Mouse (Mus musculus): ENCODE results near the gene Patj. TPM values are rescaled to one million over a fixed set of nuclear protein-coding genes. Genes with fewer than 3 reads are reported as not detected.

The Patj gene
- polyA plus RNA-seq, 1 experiment from 2014 or later: 6.8 TPM

DNA sequence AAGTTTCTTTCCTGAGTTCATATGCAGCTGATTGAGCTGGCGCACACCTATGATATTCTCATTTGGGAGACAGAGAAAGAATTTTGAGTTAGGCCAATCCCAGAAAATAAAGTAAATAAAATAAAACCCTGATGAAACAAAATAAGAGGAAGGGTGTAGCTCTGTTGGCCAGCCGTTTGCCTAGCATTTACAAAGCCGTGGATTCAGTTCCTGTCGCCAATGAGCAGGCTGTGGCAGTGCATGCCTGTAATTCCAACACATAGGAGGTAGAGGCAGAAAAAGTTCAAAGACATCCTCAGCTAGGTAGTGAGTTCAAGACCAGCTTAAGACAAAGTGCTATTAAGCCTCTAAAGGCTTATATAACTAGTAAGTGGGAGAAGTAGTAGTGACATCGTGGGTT is 55.2 kb downstream of the Patj start:
- whole genome bisulfite sequencing: 88% methylated on average over 5 of the region's 5 CpGs
- H3K4me1 ChIP-seq: no peaks in the 10 kb centered on the region
- no peak for ATAC-seq (ENCODE audit: low FRiP score, low read depth)

GRCm38 (mm10) chr4:98451259-98451658 is 55.7 kb downstream of the Patj start:
- 64% methylated on average over 3 of the region's 3 CpGs for WGBS
- no peak for ATAC-seq (ENCODE audit: low FRiP score, low read depth)
- Histone ChIP-seq H3K27ac (no peak overlapping the region), H3K4me3 (no peak overlapping the region), H3K9ac (no peak overlapping the region), H3K4me1 (no peaks in the 10 kb centered on the region), H3K27me3 (replicated peaks) (no peaks in the 10 kb centered on the region), H3K9me3 (no peaks in the 10 kb centered on the region), H3K36me3 (no peaks in the 10 kb centered on the region), H3K4me2 (replicated peaks) (no peak overlapping the region)

More for the DNA sequence above, 55.2 kb downstream of the Patj start:
- no peaks in the 10 kb centered on the region for H3K9me3 ChIP-seq
- no peak overlapping the region for H3K4me2 ChIP-seq (replicated peaks)
- no peak overlapping the region for H3K27ac ChIP-seq
- H3K4me3 ChIP-seq: no peak overlapping the region
- no peaks in the 10 kb centered on the region for H3K36me3 ChIP-seq
- no peak overlapping the region for H3K9ac ChIP-seq
- H3K27me3 ChIP-seq (replicated peaks): no peaks in the 10 kb centered on the region

DNA sequence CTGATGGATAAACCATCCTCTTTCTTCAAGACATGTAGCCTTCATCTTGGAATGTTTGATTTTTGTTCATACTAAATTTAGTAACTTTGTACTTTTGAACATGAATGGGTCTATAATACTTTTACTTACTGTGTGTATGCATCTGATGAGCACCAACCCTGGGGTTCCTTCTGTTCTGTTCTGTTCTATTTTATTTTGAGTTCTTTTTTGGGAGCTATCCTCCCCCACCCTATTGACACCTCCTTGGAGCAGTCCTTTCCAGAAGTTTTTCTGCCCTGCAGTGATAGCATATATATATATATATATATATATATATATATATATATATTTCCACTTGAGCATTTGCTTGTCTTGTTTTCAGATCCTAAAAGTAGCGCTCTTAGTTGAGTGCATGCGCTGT is 57.1 kb downstream of the Patj start:
- no peak for ATAC-seq (ENCODE audit: low FRiP score, low read depth)
- no peaks in the 10 kb centered on the region for H3K36me3 ChIP-seq
- no peaks in the 10 kb centered on the region for H3K4me1 ChIP-seq
- no peak overlapping the region for H3K4me3 ChIP-seq
- no peak overlapping the region for H3K4me2 ChIP-seq (replicated peaks)
- H3K9ac ChIP-seq: no peak overlapping the region
- WGBS: 98% methylated on average over 2 of the region's 2 CpGs
- H3K27ac ChIP-seq: no peak overlapping the region
- H3K27me3 ChIP-seq (replicated peaks): no peaks in the 10 kb centered on the region
- H3K9me3 ChIP-seq: no peaks in the 10 kb centered on the region

DNA sequence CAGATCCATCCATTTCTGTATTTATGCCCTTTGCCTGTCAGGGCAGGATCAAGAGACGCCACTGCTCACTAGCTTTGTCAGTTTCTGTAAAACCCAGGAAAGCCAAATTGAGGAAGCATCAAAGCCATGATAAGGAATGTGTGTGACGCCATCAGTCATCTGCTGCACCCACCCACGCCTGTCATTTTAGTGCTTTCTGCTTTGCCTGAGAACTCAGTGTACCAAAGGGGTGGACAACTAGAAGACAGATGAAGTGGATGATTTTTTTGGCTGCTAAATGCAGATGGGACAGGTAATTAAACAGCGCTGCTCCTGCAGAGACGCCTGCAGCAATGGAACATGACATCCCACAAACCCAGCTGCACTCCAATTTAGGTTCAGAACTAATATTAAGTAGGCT is 57.6 kb downstream of the Patj start:
- no peak for ATAC-seq (ENCODE audit: low FRiP score, low read depth)
- H3K4me3 ChIP-seq: no peak overlapping the region
- no peaks in the 10 kb centered on the region for H3K9me3 ChIP-seq
- H3K4me2 ChIP-seq (replicated peaks): no peak overlapping the region
- H3K36me3 ChIP-seq: no peaks in the 10 kb centered on the region
- no peak overlapping the region for H3K9ac ChIP-seq
- H3K4me1 ChIP-seq: no peaks in the 10 kb centered on the region
- no peak overlapping the region for H3K27ac ChIP-seq
- no peaks in the 10 kb centered on the region for H3K27me3 ChIP-seq (replicated peaks)
- 85% methylated on average over 5 of the region's 5 CpGs for WGBS

GRCm38 (mm10) chr4:98455352-98455751 is 59.8 kb downstream of the Patj start:
- Histone ChIP-seq H3K9ac (no peak overlapping the region), H3K36me3 (no peaks in the 10 kb centered on the region), H3K4me3 (no peak overlapping the region), H3K4me1 (no peaks in the 10 kb centered on the region), H3K9me3 (no peaks in the 10 kb centered on the region), H3K27me3 (replicated peaks) (no peaks in the 10 kb centered on the region), H3K4me2 (replicated peaks) (no peak overlapping the region), H3K27ac (no peak overlapping the region)
- ATAC-seq (ENCODE audit: low FRiP score, low read depth): no peak
- WGBS: 96% methylated on average over 2 of the region's 2 CpGs

DNA sequence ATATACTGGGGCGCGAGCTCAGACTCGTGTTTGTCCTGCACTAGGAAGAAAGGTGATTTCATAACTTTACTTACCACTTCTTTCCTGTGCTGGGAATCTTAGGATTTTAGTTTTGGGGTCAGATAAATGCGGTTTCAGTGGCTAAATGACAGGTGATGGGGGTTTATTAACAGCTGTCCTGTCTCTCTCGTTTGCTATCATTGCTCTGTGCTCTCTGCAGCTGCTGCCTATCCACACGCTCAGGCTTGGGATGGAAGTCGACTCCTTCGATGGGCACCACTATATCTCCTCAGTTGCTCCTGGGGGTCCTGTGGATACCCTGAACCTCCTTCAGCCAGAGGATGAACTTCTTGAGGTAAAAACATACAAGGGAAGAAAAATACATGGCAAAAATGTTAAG is 60.3 kb downstream of the Patj start:
- WGBS: 91% methylated on average over 8 of the region's 8 CpGs
- no peak for ATAC-seq (ENCODE audit: low FRiP score, low read depth)
- H3K9ac ChIP-seq: no peak overlapping the region
- no peak overlapping the region for H3K4me2 ChIP-seq (replicated peaks)
- H3K36me3 ChIP-seq: no peaks in the 10 kb centered on the region
- H3K9me3 ChIP-seq: no peaks in the 10 kb centered on the region
- H3K27me3 ChIP-seq (replicated peaks): no peaks in the 10 kb centered on the region
- no peak overlapping the region for H3K4me3 ChIP-seq
- H3K4me1 ChIP-seq: no peaks in the 10 kb centered on the region
- no peak overlapping the region for H3K27ac ChIP-seq

DNA sequence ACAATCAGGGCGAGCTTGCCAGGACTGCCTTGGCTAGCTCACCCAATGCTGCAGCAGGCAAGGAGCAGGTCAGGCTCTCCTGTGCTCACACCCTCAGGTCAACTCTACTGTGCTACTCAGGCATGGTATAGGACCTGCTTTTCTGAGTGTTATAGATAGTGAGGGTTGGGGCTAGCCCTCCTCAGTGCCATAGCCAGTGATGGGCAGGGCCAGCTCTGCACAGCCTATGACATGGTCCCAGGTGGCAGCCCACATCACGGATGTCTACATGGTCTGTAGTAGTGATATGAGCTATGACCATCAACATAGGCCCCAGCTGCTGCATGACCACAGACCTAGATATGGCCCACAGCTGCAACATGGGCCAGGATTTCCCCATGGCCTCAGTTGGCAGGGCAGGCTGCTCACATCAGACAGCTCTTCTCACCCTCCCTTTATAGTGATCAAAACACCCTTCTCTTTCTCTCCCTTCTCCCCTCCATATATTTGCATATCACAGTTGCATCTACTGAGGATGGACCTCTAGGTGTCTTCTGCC is 66.3 kb downstream of the Patj start:
- H3K4me1 ChIP-seq: no peaks in the 10 kb centered on the region
- 89% methylated on average over 2 of the region's 2 CpGs for WGBS
- no peaks in the 10 kb centered on the region for H3K36me3 ChIP-seq
- H3K9me3 ChIP-seq: no peaks in the 10 kb centered on the region
- no peak overlapping the region for H3K4me2 ChIP-seq (replicated peaks)
- no peak overlapping the region for H3K4me3 ChIP-seq
- H3K27me3 ChIP-seq (replicated peaks): no peaks in the 10 kb centered on the region
- H3K9ac ChIP-seq: no peak overlapping the region
- ATAC-seq (ENCODE audit: low FRiP score, low read depth): no peak
- no peak overlapping the region for H3K27ac ChIP-seq

DNA sequence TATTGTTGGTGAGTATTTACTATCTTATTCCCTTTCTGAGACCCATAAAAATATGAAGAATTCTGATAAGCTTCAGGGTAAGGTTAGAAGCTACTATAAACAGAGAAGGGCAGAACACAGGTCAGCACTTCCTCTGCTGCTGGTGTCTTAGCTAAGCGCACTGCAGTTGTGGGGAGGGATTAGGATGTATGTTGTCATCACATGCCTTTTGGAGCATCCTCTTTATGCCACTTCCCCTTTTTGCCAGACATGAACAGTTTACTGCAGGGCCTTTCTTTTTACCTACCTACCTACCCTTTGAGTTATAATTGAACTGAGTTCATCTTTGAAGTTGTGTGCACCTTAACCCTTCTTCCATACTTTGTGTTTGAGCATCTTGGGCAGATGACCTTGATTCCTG is 69.9 kb downstream of the Patj start:
- Histone ChIP-seq H3K4me2 (replicated peaks) (no peak overlapping the region), H3K4me3 (no peak overlapping the region), H3K9ac (no peak overlapping the region), H3K36me3 (no peaks in the 10 kb centered on the region), H3K4me1 (no peaks in the 10 kb centered on the region), H3K27ac (no peak overlapping the region), H3K9me3 (no peaks in the 10 kb centered on the region), H3K27me3 (replicated peaks) (no peaks in the 10 kb centered on the region)
- no peak for ATAC-seq (ENCODE audit: low FRiP score, low read depth)
- 100% methylated on average over 1 of the region's 1 CpGs for WGBS

DNA sequence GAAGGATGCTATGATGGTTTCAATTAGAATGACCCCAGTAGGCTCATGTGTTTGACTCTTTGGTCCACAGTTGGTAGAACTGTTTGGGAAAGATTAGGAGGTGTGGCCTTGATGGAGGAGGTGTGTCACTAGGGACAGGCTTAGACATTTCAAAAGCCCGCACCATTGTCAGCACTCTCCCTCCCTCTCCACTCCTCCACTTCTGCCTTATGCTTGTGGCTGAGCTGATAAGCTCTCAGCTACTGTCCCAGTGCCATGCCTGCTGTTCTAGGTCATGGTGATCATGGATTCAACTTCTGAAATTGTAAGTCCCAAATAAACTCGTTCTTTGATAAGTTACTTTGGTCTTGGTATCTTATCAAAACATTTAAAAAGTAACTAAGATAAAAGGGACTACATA is 70.3 kb downstream of the Patj start:
- Histone ChIP-seq H3K9me3 (no peaks in the 10 kb centered on the region), H3K27ac (no peak overlapping the region), H3K36me3 (no peaks in the 10 kb centered on the region), H3K4me1 (no peaks in the 10 kb centered on the region), H3K27me3 (replicated peaks) (no peaks in the 10 kb centered on the region), H3K9ac (no peak overlapping the region), H3K4me2 (replicated peaks) (no peak overlapping the region), H3K4me3 (no peak overlapping the region)
- 89% methylated on average over 2 of the region's 2 CpGs for WGBS
- no peak for ATAC-seq (ENCODE audit: low FRiP score, low read depth)

DNA sequence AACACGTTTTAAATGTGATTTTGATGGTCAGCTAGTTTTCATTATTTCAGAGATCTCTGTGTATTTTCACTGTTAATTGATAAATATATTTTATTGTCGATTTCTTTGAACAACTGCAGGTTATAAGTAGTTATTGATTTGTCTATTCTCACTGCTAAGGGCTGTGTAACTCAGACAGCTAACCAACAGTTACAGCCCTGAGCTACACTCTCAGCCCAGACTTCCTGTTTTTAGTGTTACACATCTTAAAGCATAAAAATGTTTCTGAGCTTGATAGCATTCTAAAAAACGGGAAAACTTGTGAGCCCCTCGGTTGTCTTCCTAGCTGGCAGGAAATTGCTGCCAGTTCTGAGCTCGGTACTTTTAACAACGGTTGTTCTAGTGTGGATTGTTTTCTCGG is 75.8 kb downstream of the Patj start:
- Histone ChIP-seq H3K36me3 (no peaks in the 10 kb centered on the region), H3K4me2 (replicated peaks) (no peak overlapping the region), H3K27me3 (replicated peaks) (no peaks in the 10 kb centered on the region), H3K9ac (no peak overlapping the region), H3K9me3 (no peaks in the 10 kb centered on the region), H3K4me1 (no peaks in the 10 kb centered on the region), H3K4me3 (no peak overlapping the region), H3K27ac (no peak overlapping the region)
- WGBS: 84% methylated on average over 7 of the region's 7 CpGs
- no peak for ATAC-seq (ENCODE audit: low FRiP score, low read depth)

DNA sequence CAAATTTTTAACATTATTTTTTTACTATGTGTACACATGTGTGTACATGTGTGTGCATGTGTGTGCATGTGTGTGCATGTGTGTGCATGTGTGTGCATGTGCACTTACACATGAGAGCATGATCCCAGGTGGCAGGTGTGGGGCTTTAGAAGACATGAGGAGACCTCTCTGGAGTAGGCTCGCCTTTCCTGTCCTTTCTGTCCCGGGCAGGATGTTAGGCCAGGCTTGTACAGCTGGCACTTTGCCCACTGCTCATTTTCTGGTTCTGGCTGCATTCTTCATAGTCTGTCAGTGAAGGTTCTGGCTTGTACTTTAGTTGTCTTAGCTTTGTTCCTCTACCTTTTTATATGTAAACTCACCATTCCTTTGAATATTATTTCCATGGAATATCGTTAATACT is 77.9 kb downstream of the Patj start:
- Histone ChIP-seq H3K4me2 (replicated peaks) (no peak overlapping the region), H3K36me3 (no peaks in the 10 kb centered on the region), H3K4me1 (no peaks in the 10 kb centered on the region), H3K9ac (no peak overlapping the region), H3K9me3 (no peaks in the 10 kb centered on the region), H3K4me3 (no peak overlapping the region), H3K27me3 (replicated peaks) (no peaks in the 10 kb centered on the region), H3K27ac (no peak overlapping the region)
- ATAC-seq (ENCODE audit: low FRiP score, low read depth): no peak
- 79% methylated on average over 3 of the region's 3 CpGs for WGBS

- H3K4me3 ChIP-seq: no peak overlapping the region
- no peak overlapping the region for H3K9ac ChIP-seq
- no peak overlapping the region for H3K4me2 ChIP-seq (replicated peaks)
- no peaks in the 10 kb centered on the region for H3K9me3 ChIP-seq
- H3K27ac ChIP-seq: no peak overlapping the region
- H3K4me1 ChIP-seq: no peaks in the 10 kb centered on the region
- H3K27me3 ChIP-seq (replicated peaks): no peaks in the 10 kb centered on the region
- no peaks in the 10 kb centered on the region for H3K36me3 ChIP-seq
- ATAC-seq (ENCODE audit: low FRiP score, low read depth): no peak
- WGBS: 63% methylated on average over 3 of the region's 3 CpGs
These were observed 82.4 kb downstream of the Patj start for GRCm38 (mm10) chr4:98478005-98478404.

GRCm38 (mm10) chr4:98486475-98486874 is 90.9 kb downstream of the Patj start:
- H3K4me3 ChIP-seq: no peak overlapping the region
- ATAC-seq (ENCODE audit: low FRiP score, low read depth): no peak
- WGBS: 77% methylated on average over 3 of the region's 3 CpGs
- no peak overlapping the region for H3K9ac ChIP-seq
- no peaks in the 10 kb centered on the region for H3K4me1 ChIP-seq
- H3K36me3 ChIP-seq: no peaks in the 10 kb centered on the region
- no peaks in the 10 kb centered on the region for H3K9me3 ChIP-seq
- no peak overlapping the region for H3K27ac ChIP-seq
- no peaks in the 10 kb centered on the region for H3K27me3 ChIP-seq (replicated peaks)
- no peak overlapping the region for H3K4me2 ChIP-seq (replicated peaks)
